Mouse (Mus musculus) liver, adult 2 months (tissue): ENCODE data around the gene Nfia. TPM values are rescaled to one million over a fixed set of nuclear protein-coding genes. Genes with fewer than 3 reads are reported as not detected.

Source experiments
- DNase-seq: peaks from one replicate; pipeline ENCODE4 v3.0.0-alpha.2; 2011; ENCODE audit warnings: low read depth, low spot score; ENCODE audit errors: extremely low read depth
- H3K27ac ChIP-seq: fragments of 200-500 bp; replicated peaks from 2 replicates; pipeline ENCODE4 v1.5.1; 2012; ENCODE audit warnings: low read depth, mild to moderate bottlenecking, control low read depth, inconsistent platforms, low read length; ENCODE audit not compliant: insufficient read depth
- H3K27me3 ChIP-seq: fragments of 200-500 bp; 2 replicates; pipeline ENCODE4 v1.6.1; 2012; ENCODE audit warnings: mild to moderate bottlenecking, moderate library complexity, low read length, inconsistent platforms; ENCODE audit not compliant: control insufficient read depth, insufficient read depth
- H3K36me3 ChIP-seq: fragments of 200-500 bp; 2 replicates; pipeline ENCODE4 v1.6.1; 2012; ENCODE audit warnings: low read length, inconsistent platforms; ENCODE audit not compliant: control insufficient read depth, insufficient read depth
- H3K4me1 ChIP-seq: fragments of 200-500 bp; 2 replicates; pipeline ENCODE4 v1.6.1; 2011; ENCODE audit warnings: low read length; ENCODE audit not compliant: control insufficient read depth, insufficient read depth
- H3K4me3 ChIP-seq: fragments of 200-500 bp; 2 replicates; pipeline ENCODE4 v1.5.1; 2011; ENCODE audit warnings: low read depth, mild to moderate bottlenecking, control low read depth, low read length, moderate library complexity; ENCODE audit not compliant: insufficient read depth
- H3K79me2 ChIP-seq: fragments of 200-500 bp; 2 replicates; pipeline ENCODE4 v1.6.1; 2012; ENCODE audit warnings: inconsistent platforms, mild to moderate bottlenecking, low read length, moderate library complexity; ENCODE audit not compliant: control insufficient read depth, insufficient read depth
- H3K9ac ChIP-seq: fragments of 200-500 bp; 2 replicates; pipeline ENCODE4 v1.6.1; 2012; ENCODE audit warnings: low read depth, mild to moderate bottlenecking, control low read depth, inconsistent platforms, low read length
- CTCF ChIP-seq: fragments of 200-500 bp; IDR thresholded peaks from 2 replicates; pipeline ENCODE4 v1.5.1; 2011; ENCODE audit warnings: low read depth, low read length, control low read depth
- POLR2A ChIP-seq: fragments of 200-500 bp; IDR thresholded peaks from 2 replicates; pipeline ENCODE4 v1.6.1; 2011; ENCODE audit warnings: low read length, control low read depth; ENCODE audit not compliant: insufficient read depth; ENCODE audit errors: extremely low read depth
- WGBS: fragments of 180-500 bp; shearing (Covaris S2); methylation state at CpG from one replicate; pipeline ENCODE4 v1.1.7; 2018; 5-methylcytosine and 5-hydroxymethylcytosine counted together
- polyA plus RNA-seq: library from polyadenylated mRNA; depleted of rRNA; stranded (reverse); fragments of >200 nt; gene quantifications from 2 replicates; pipeline ENCODE4 v1.2.3, GENCODE M21; 2012
- total RNA-seq: library from RNA; depleted of rRNA; stranded (reverse); fragments of >200 nt; gene quantifications from 2 replicates; pipeline ENCODE4 v1.2.3, GENCODE M21; 2014

Gene Nfia
- total and polyA plus RNA-seq, 2 experiments, result 12.5 to 32.2 TPM

GRCm38 (mm10) chr4:97963951-97964350 is 191.4 kb downstream of the Nfia start:
- no peak for DNase-seq
- TF ChIP-seq CTCF (no peak), POLR2A (no peak)
- Histone ChIP-seq H3K27ac (no peak overlapping the region), H3K9ac (no peak overlapping the region), H3K27me3 (no peaks in the 10 kb centered on the region), H3K4me3 (no peak overlapping the region), H3K4me1 (peaks cover 6% of the 10 kb centered on the region), H3K36me3 (peaks cover 2% of the 10 kb centered on the region), H3K79me2 (peaks cover 3% of the 10 kb centered on the region; the same call in 1 of the 2 replicates)
- WGBS, result 47% methylated on average over 1 of the region's 1 CpGs

- Histone ChIP-seq H3K27me3 (no peaks in the 10 kb centered on the region), H3K9ac (no peak overlapping the region), H3K27ac (no peak overlapping the region), H3K4me3 (no peak overlapping the region), H3K36me3 (peaks cover 2% of the 10 kb centered on the region), H3K4me1 (no peaks in the 10 kb centered on the region; the same call in 1 of the 2 replicates), H3K79me2 (peaks cover 6% of the 10 kb centered on the region; the same call in 1 of the 2 replicates)
- 71% methylated on average over 7 of the region's 7 CpGs for WGBS
- no peak for DNase-seq
- TF ChIP-seq POLR2A, result no peak
- no peak for TF ChIP-seq CTCF
These were observed 196.3 kb downstream of the Nfia start for GRCm38 (mm10) chr4:97968786-97969348.

DNA sequence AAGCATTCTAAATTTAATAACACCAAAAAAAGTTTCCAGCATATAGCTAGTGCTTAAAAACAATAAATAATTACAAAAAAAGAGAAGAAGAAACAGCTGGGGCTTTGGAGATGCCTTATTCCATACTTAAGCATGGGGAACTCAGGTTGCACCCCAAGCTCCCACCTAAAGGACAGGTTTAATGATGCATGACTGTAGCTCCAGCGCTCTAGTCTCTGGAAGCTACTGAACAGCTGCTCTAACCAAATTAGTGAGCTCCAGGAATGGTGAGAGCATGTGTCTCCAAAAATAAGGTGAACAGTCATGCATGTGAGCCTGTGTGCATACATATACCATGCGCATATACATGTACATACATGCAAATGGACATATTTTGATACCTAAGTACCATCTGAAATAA is 200.5 kb downstream of the Nfia start:
- Histone ChIP-seq H3K4me3 (no peak overlapping the region), H3K27ac (no peak overlapping the region), H3K4me1 (no peaks in the 10 kb centered on the region; the same call in 1 of the 2 replicates), H3K79me2 (peaks cover 14% of the 10 kb centered on the region; the same call in 1 of the 2 replicates), H3K36me3 (peaks cover 2% of the 10 kb centered on the region), H3K9ac (no peak overlapping the region), H3K27me3 (no peaks in the 10 kb centered on the region)
- DNase-seq, result no peak
- TF ChIP-seq CTCF, result no peak
- no peak for TF ChIP-seq POLR2A
- 99% methylated on average over 2 of the region's 2 CpGs for WGBS

DNA sequence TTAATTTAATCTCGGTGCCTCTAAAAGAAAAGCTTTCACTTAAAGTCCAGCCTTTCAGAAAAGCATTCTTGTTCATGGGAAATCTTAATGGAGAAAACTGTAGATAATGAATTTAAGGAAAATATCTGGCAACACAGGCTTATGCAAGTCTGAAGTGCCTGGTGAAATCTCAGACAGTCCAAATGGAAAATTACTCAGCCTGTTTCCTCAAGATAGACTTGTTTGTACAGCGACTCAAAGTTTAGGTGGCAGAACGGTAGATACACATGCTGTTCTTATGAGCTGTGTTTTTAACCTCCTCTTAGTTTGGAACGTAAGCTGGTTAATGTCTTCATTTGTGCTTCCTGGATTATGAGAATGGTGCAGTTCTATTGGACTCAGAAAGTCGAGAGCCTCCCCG is 201.5 kb downstream of the Nfia start:
- 65% methylated on average over 6 of the region's 6 CpGs for WGBS
- peaks cover 17% of the 10 kb centered on the region; the same call in 1 of the 2 replicates for H3K79me2 ChIP-seq
- no peak for DNase-seq
- no peak overlapping the region for H3K4me3 ChIP-seq
- no peak overlapping the region for H3K9ac ChIP-seq
- no peaks in the 10 kb centered on the region for H3K27me3 ChIP-seq
- no peak overlapping the region for H3K27ac ChIP-seq
- H3K36me3 ChIP-seq, result no peaks in the 10 kb centered on the region; the same call in 1 of the 2 replicates
- TF ChIP-seq POLR2A (no peak), CTCF (no peak)
- no peaks in the 10 kb centered on the region; the same call in 1 of the 2 replicates for H3K4me1 ChIP-seq

DNA sequence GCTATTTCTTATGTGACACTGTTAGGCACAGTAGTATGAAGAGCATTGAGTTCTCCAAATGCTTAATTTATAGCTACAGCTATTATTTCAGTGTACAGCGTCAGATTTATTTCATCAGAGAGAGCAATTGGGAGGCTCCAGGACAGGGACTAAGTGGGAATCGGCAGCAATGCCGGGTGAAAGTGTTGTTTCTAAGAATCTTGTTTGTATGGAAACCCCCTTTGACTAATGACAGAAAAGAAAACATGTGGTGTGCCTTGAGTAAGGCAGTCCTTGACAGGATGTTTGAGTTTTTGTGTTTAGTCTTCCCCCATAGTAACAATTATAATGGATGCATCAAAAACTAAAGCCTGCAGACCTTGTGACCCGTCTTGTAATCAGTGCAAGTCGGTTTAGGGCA is 204.4 kb downstream of the Nfia start:
- H3K4me1 ChIP-seq, result peaks cover 2% of the 10 kb centered on the region; the same call in 1 of the 2 replicates
- TF ChIP-seq CTCF (no peak), POLR2A (no peak)
- no peak overlapping the region for H3K27ac ChIP-seq
- no peak for DNase-seq
- H3K9ac ChIP-seq, result no peak overlapping the region
- H3K79me2 ChIP-seq, result peaks cover 21% of the 10 kb centered on the region; the same call in 1 of the 2 replicates
- 68% methylated on average over 5 of the region's 5 CpGs for WGBS
- H3K27me3 ChIP-seq, result no peaks in the 10 kb centered on the region
- no peaks in the 10 kb centered on the region; the same call in 1 of the 2 replicates for H3K36me3 ChIP-seq
- H3K4me3 ChIP-seq, result no peak overlapping the region

DNA sequence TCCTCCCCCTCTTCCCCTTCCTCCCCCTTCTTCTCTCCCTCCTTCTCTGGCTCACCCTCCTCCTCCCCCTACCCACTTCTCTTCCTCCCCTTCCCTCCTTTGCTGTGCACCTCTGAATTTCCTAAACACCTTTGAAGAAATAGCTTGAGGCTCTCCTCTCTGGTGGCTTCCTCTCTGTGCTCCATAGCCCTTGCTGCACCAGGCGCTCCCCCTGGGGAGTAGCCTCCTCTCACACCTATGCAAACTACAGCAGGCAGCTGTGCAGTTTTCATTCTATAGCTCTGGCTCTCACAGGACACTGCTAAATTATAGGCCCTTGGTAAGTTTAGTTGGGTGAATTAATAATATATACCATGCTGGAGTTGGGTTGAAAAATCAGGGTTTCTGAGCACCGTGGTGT is 211.8 kb downstream of the Nfia start:
- H3K36me3 ChIP-seq, result no peaks in the 10 kb centered on the region
- H3K9ac ChIP-seq, result no peak overlapping the region
- H3K79me2 ChIP-seq, result peaks cover 12% of the 10 kb centered on the region; the same call in 1 of the 2 replicates
- no peak for TF ChIP-seq CTCF
- TF ChIP-seq POLR2A, result no peak
- no peak for DNase-seq
- 99% methylated on average over 2 of the region's 2 CpGs for WGBS
- peaks cover 20% of the 10 kb centered on the region for H3K4me1 ChIP-seq
- H3K4me3 ChIP-seq, result no peak overlapping the region
- no peaks in the 10 kb centered on the region for H3K27me3 ChIP-seq
- H3K27ac ChIP-seq, result no peak overlapping the region
